Mouse (Mus musculus) embryonic facial prominence, embryonic 10.5 days (tissue): ENCODE measurements around the gene Rnf216. TPM values are rescaled to one million over a fixed set of nuclear protein-coding genes. Genes with fewer than 3 reads are reported as not detected.

Experiments used
- DNase-seq: peaks from one replicate; pipeline ENCODE4 v3.0.0-alpha.2; 2017; ENCODE audit warnings: low spot score
- H3K27ac ChIP-seq: fragments of 300-500 bp; sonication (generic); replicated peaks from 2 replicates; pipeline ENCODE4 v1.5.1; 2016; ENCODE audit warnings: mild to moderate bottlenecking
- H3K27me3 ChIP-seq: fragments of 300-500 bp; sonication (generic); replicated peaks from 2 replicates; pipeline ENCODE4 v1.6.1; 2016; ENCODE audit warnings: low read depth, mild to moderate bottlenecking; ENCODE audit not compliant: poor library complexity, severe bottlenecking
- H3K36me3 ChIP-seq: fragments of 300-500 bp; sonication (generic); replicated peaks from 2 replicates; pipeline ENCODE4 v1.6.1; 2016; ENCODE audit warnings: mild to moderate bottlenecking, moderate library complexity
- H3K4me1 ChIP-seq: fragments of 300-500 bp; sonication (generic); 2 replicates; pipeline ENCODE4 v1.6.1; 2016
- H3K4me3 ChIP-seq: fragments of 300-500 bp; sonication (generic); 2 replicates; pipeline ENCODE4 v1.5.1; 2016; ENCODE audit warnings: mild to moderate bottlenecking, moderate library complexity
- H3K9me3 ChIP-seq: fragments of 300-500 bp; sonication (generic); 2 replicates; pipeline ENCODE4 v1.6.1; 2016; ENCODE audit warnings: mild to moderate bottlenecking
- WGBS: fragments of 180-500 bp; shearing (Covaris S2); methylation state at CpG from one replicate; pipeline ENCODE4 v1.1.7; 2016; 5-methylcytosine and 5-hydroxymethylcytosine counted together
- polyA plus RNA-seq: library from polyadenylated mRNA; unstranded; fragments of >200 nt; fragmentation: Nextera tagmentation; extraction: Ambion mirVana; gene quantifications from 2 replicates; pipeline ENCODE4 v1.2.1, GENCODE M21; 2016

The Rnf216 gene
- polyA plus RNA-seq, 1 experiment from 2014 or later, result 50.5 TPM

DNA sequence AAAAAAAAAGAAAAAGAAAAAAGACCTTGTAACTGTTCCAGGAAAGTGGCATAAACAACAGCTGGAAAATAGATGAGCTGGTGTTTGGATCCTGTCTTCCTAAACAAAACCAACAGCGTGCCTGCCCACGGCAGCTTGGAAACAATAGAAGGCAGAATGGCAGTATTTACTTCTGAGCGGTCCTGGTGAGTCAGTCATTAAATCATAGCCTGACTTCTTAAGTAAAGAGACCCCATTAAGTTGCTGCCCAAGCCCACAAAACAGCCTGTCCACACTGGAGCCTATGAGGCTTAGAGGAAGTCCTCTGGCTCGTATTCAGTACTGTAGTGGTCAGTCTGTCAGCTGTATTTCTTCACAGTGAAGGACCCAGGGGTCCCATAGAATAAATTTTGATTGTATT lies 81.6 kb downstream of the Rnf216 start:
- Histone ChIP-seq H3K4me1 (peaks cover 28% of the 10 kb centered on the region), H3K4me3 (no peak overlapping the region), H3K36me3 (peaks cover 50% of the 10 kb centered on the region), H3K27ac (no peak overlapping the region), H3K9me3 (no peaks in the 10 kb centered on the region), H3K27me3 (no peaks in the 10 kb centered on the region)
- WGBS, result 73% methylated on average over 4 of the region's 4 CpGs
- DNase-seq, result no peak

DNA sequence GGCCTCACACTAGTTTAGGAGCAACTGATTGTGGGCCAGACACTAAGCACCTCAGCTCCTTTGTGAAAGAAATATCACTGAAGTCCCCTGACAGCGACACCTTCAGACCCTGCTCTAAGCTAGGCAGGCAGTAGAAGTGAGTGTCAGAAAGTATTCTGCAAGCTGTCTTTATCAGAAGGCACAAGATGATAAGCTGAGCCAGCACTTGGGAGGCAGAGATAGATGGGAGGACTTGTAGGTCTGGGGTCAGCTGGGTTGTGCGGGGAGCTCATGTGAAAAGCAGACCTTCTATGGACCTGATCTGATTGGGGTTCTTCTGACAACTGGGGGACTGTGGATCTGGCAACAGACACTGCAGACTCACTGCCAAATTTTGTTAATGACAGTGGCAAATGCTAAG lies 88.9 kb downstream of the Rnf216 start:
- no peaks in the 10 kb centered on the region for H3K9me3 ChIP-seq
- H3K4me3 ChIP-seq, result no peak overlapping the region
- no peak for DNase-seq
- H3K4me1 ChIP-seq, result no peaks in the 10 kb centered on the region
- WGBS, result 94% methylated on average over 2 of the region's 2 CpGs
- peaks cover 89% of the 10 kb centered on the region for H3K36me3 ChIP-seq
- no peak overlapping the region for H3K27ac ChIP-seq
- no peaks in the 10 kb centered on the region for H3K27me3 ChIP-seq

DNA sequence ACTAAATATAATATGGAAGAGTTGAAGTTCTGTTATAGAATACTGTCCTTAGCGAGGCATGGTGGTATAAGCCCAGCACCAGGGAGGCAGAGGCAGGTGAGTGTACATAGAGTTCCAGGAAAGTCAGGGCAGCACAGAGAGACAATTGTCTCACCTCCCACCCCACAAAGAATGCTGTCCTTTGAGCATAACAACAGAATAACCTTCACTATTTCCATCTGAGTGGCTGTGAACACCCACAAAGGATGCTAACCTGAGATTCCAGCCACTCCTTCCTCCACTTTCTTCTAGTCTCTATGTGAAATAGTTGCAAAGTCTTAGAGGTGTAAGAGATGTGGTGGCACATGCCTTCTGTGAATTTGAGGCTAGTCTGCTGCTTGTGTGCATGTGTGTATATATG lies 89.8 kb downstream of the Rnf216 start:
- Histone ChIP-seq H3K4me3 (no peak overlapping the region), H3K4me1 (no peaks in the 10 kb centered on the region), H3K27me3 (no peaks in the 10 kb centered on the region), H3K36me3 (peaks cover 88% of the 10 kb centered on the region), H3K9me3 (no peaks in the 10 kb centered on the region), H3K27ac (no peak overlapping the region)
- DNase-seq, result no peak
- WGBS, result 90% methylated on average over 1 of the region's 1 CpGs

DNA sequence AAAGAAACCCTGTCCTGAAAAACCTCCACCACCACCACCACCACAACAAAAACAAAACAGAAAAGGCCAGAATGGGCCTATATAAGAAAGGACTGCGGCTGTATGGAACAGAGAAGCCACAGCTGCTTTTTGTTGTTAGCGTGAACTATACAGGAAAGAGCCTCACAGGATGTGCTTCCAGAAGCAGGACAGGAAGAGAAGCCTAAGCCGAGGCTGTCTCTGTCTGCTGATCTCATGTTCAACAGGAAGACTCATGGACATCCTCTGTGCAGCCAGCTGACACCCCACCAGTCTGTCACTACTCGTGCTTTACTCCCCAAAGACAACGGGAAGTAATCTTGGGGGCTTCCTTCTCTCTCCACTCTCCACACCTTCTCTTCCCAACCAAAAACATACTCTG lies 95.4 kb downstream of the Rnf216 start:
- Histone ChIP-seq H3K9me3 (no peaks in the 10 kb centered on the region), H3K27ac (no peak overlapping the region), H3K36me3 (peaks cover 93% of the 10 kb centered on the region), H3K4me3 (no peak overlapping the region), H3K4me1 (no peaks in the 10 kb centered on the region), H3K27me3 (no peaks in the 10 kb centered on the region)
- WGBS, result 84% methylated on average over 5 of the region's 5 CpGs
- DNase-seq, result no peak

DNA sequence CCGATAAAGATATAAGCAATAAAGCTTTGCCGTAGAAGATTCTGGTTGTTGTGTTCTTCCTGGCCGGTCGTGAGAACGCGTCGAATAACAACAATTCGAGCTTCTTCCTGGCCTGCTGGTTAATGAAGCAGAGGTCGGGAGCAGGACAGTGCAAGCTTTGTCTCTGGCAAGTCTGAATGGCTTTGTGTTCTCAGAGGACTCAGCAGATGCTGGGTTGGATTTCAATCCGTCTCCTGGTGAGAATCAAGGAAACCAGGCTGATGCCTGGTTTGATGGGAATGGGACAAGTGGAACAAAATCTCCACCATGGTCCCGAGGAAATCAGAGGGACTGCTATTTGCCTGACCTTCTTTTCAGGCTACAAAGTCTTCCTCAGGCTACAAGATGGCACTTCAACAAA lies 103.4 kb downstream of the Rnf216 start:
- Histone ChIP-seq H3K4me3 (no peak overlapping the region), H3K27ac (peak overlapping the region; percentile 76), H3K9me3 (no peaks in the 10 kb centered on the region), H3K4me1 (peaks cover 14% of the 10 kb centered on the region), H3K36me3 (peaks cover 53% of the 10 kb centered on the region), H3K27me3 (no peaks in the 10 kb centered on the region)
- DNase-seq, result peak; percentile 30
- 43% methylated on average over 11 of the region's 11 CpGs for WGBS

DNA sequence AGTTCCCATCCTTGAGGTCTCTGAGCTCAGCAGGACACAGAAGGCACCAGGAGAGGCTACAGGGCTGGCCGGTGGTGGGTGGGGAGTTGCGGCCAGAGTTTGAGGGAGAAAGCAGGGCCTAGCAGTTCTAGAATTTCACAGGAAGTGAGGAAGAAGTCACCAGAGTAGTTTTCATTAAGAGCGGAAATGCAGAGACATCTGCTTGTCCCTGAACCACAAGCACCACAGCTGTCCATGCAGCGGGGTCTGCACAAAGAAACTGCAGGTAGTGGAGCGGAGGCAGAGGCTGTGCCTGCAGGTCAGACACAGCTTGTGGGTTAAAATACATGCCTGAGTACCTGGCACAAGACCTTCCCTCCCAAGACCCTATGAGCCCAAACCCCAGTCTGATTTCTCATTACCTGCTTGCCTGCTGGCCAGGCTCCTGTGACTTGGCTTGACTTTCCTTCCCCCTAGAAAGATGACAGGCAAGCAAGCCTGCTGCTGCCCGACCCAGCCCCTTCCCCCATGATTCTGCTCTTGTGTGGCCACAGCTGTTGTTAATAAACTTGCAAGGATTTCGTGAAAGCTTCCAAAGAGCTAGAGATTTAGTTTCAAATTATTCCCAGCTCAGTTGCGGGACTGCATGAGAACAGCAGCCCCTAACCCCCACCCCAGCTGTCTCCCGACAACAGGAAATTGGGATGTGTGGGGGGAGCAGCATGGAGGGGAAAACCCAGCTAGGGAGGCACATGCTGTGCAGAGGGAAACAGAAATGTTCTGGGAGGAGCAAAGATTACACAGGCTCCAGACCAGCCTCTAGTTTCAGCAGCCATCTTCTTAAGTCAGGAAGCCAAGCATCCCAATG lies 111.9 kb downstream of the Rnf216 start:
- peak overlapping the region; percentile 47 for H3K4me3 ChIP-seq
- H3K9me3 ChIP-seq, result no peaks in the 10 kb centered on the region
- H3K4me1 ChIP-seq, result peaks cover 58% of the 10 kb centered on the region
- no peaks in the 10 kb centered on the region for H3K27me3 ChIP-seq
- peaks cover 32% of the 10 kb centered on the region for H3K36me3 ChIP-seq
- peak overlapping the region; percentile 93 for H3K27ac ChIP-seq
- DNase-seq, result peak; percentile 91
- WGBS, result 24% methylated on average over 9 of the region's 9 CpGs

DNA sequence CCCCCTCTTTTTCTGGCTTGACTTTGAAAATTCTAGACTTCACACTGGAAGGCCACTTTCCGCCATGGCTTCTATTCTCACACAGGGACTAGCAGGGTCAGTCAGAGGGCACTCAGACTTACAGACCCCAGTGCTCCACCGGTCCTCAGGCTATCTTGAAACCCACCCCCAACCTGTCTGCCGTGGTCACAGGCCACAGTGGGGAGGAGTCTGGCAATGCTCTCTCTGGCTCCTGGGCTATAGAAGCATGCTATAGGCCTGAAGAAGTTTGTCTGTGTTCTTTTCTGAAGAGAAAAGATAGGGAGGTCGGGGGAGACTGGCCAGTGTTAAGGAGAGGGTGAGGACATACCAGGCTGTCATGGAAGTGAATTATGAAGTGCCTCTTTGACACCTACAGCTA lies 112.7 kb downstream of the Rnf216 start:
- H3K4me3 ChIP-seq, result peak overlapping the region; percentile 47
- H3K27ac ChIP-seq, result peak overlapping the region; percentile 93
- H3K36me3 ChIP-seq, result peaks cover 34% of the 10 kb centered on the region
- H3K27me3 ChIP-seq, result no peaks in the 10 kb centered on the region
- peaks cover 58% of the 10 kb centered on the region for H3K4me1 ChIP-seq
- H3K9me3 ChIP-seq, result no peaks in the 10 kb centered on the region
- DNase-seq, result peak; percentile 59
- WGBS, result 24% methylated on average over 4 of the region's 4 CpGs

DNA sequence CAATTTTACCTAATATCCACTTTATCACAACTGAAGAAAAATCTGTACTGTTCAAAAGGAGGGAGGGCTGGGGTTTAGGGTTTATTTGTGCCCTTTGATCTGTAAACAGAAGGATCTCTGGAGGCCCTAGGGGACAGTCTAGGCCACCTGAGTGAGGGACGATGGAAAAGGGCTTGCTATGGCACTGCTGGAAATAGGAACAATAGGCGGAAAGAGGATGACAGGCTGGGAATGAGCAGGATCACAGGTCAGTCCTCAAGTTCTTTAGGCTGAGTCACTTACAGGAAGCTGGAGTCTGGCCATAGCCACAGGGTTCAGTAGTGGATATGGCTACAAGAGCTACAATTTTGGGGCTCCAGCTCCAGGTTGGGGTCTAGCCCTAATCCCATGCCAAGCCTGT lies 114.6 kb downstream of the Rnf216 start:
- DNase-seq, result no peak
- Histone ChIP-seq H3K36me3 (peaks cover 44% of the 10 kb centered on the region), H3K27me3 (no peaks in the 10 kb centered on the region), H3K4me3 (no peak overlapping the region), H3K27ac (peak overlapping the region; percentile 45; the same call in 1 of the 2 replicates), H3K9me3 (no peaks in the 10 kb centered on the region), H3K4me1 (peaks cover 58% of the 10 kb centered on the region)
- 46% methylated on average over 2 of the region's 2 CpGs for WGBS

DNA sequence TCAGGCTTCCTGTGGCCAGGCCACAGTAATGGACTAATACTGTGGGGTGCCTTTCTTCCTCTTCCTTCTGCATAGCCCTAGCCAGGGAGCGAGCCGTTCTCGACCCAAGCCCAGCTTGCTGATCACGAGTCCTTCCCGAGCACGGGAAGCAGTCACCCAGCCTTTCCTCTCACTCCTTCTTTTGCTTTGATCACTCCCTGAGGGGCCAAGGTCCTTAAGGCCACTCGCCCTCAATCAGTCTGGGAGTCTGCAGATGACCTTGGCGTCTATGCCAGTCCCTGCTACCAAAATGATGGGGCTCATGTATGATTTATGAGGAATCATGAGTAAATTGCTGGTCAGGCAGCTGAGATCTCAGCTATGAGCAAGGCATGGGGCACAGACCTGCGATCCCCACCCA lies 115.3 kb downstream of the Rnf216 start:
- H3K9me3 ChIP-seq, result no peaks in the 10 kb centered on the region
- peaks cover 48% of the 10 kb centered on the region for H3K36me3 ChIP-seq
- 70% methylated on average over 9 of the region's 9 CpGs for WGBS
- no peak for DNase-seq
- H3K4me3 ChIP-seq, result no peak overlapping the region
- H3K27ac ChIP-seq, result peak overlapping the region; percentile 45
- H3K27me3 ChIP-seq, result no peaks in the 10 kb centered on the region
- peaks cover 52% of the 10 kb centered on the region for H3K4me1 ChIP-seq

DNA sequence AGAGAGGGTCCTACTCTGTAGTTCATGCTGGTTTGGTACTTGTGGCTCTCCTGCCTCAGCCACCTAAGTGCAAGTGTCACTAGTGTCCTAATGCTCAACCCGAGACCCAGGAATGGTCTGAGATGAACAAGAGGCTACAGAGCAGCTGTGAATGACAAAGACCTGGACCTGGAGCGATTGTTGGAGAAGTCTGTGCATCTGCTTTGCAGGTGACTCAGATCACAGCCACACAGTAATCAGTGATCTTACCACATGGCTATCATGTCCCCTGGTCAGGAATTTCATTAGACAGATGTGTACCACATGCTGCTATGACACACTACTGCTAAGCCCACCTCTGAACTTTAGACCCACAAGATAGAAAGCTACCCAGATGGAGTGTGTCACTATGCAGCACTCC lies 118.0 kb downstream of the Rnf216 start:
- DNase-seq, result no peak
- 87% methylated on average over 2 of the region's 2 CpGs for WGBS
- Histone ChIP-seq H3K4me1 (peaks cover 24% of the 10 kb centered on the region), H3K27me3 (no peaks in the 10 kb centered on the region), H3K27ac (no peak overlapping the region), H3K4me3 (no peak overlapping the region), H3K9me3 (no peaks in the 10 kb centered on the region), H3K36me3 (peaks cover 69% of the 10 kb centered on the region)

DNA sequence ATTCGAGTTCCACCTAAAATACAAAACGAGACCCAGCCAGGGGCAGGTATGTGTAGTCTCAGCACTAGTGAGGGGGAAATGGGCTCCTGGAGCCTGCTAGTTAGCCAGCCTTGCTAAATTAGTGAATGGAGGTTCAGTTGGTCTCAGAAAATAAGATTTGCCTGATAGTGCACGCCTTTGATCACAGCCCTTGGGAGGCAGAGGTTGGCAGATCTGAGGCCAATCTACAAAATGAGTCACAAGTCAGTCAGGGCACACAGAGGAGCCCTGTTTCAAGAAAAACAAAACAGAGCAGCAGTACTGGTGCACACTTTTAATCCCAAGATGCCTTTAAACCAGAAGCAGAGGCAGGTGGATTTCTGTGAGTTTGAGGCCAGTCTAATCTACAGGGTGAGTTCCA lies 123.6 kb downstream of the Rnf216 start:
- H3K4me1 ChIP-seq, result no peaks in the 10 kb centered on the region
- peaks cover 46% of the 10 kb centered on the region for H3K36me3 ChIP-seq
- no peak overlapping the region for H3K27ac ChIP-seq
- no peaks in the 10 kb centered on the region for H3K27me3 ChIP-seq
- DNase-seq, result no peak
- peaks cover 3% of the 10 kb centered on the region; the same call in 1 of the 2 replicates for H3K9me3 ChIP-seq
- no peak overlapping the region for H3K4me3 ChIP-seq
- 85% methylated on average over 3 of the region's 3 CpGs for WGBS

DNA sequence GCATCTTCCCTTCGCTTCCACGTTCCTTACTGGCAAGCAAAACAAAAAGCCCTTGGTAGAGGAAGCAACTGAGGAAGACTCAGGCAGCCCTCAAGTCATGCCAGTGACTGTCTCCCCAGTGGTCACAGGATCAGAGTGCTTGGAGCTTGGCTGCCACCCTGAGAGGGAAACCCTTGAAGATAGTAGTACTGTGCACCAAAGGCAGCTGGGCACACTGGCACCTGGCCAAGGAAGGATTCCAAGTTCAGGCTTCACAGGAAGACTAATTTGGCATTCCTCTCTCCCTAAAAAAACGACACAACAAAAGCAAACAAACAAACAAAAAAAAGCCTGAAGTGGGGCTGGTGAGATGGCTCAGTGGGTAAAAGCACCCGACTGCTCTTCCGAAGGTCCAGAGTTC lies 124.3 kb downstream of the Rnf216 start:
- WGBS, result 86% methylated on average over 5 of the region's 5 CpGs
- Histone ChIP-seq H3K27me3 (no peaks in the 10 kb centered on the region), H3K36me3 (peaks cover 39% of the 10 kb centered on the region), H3K9me3 (peaks cover 3% of the 10 kb centered on the region; the same call in 1 of the 2 replicates), H3K4me3 (no peak overlapping the region), H3K4me1 (no peaks in the 10 kb centered on the region), H3K27ac (no peak overlapping the region)
- DNase-seq, result no peak

DNA sequence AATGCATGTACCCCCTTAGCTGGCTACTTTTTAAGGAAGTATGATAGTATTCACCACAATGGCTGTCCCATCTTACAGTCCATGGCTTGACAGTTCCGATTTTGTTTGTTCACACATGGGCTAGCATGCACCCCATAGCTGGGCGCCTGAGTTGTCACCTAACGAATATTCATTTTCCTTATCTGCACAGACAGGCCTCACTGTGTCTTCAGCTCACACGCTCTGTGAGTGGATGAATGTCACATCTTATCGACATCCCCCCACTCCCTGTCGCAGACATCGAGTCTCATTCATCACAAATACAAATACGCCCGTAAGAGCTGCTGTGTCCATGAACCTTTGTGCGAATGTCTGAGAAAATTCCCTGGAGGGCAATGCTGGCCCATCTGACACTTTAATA lies 128.5 kb downstream of the Rnf216 start:
- no peak for DNase-seq
- Histone ChIP-seq H3K4me3 (no peak overlapping the region), H3K27ac (no peak overlapping the region), H3K4me1 (peaks cover 3% of the 10 kb centered on the region; the same call in 1 of the 2 replicates), H3K27me3 (no peaks in the 10 kb centered on the region), H3K36me3 (no peaks in the 10 kb centered on the region), H3K9me3 (peaks cover 3% of the 10 kb centered on the region; the same call in 1 of the 2 replicates)
- 95% methylated on average over 10 of the region's 10 CpGs for WGBS
